Mouse (Mus musculus): ENCODE results near the gene Golm1.

DNA sequence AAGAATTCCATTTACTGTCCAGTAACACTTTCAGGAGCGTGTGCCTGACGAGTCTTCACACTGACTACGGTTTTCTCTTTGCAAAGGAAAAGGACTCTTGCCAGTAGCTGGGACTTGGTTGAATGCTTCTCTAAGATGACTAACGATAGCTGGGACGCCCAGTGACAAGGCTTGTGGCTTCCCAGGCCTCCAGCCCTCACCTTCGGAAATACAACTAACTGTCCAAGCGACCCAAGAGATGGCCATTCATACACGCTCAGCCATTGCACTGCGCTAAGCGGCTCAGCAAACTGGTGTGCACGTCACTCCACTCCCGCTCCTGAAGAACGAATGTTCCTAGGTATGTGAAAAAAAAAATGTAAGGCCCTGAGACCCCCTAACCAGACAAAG is 855 bp downstream of the Golm1 start:
- no peak for TF ChIP-seq CTCF (IDR thresholded peaks at IDR 0.05; ENCODE audit: low read depth)
- TF ChIP-seq EP300 (IDR thresholded peaks at IDR 0.05; ENCODE audit: low read depth): no peak; the same call in 1 of the 2 replicates

Measured in liver, embryonic 14.5 days (tissue).